Mouse (Mus musculus) forebrain, embryonic 14.5 days (tissue): ENCODE data around the gene Ltf. TPM values are rescaled to one million over a fixed set of nuclear protein-coding genes. Genes with fewer than 3 reads are reported as not detected.

Experiments used
- ATAC-seq: fragments of 200-750 bp; cut with Nextera tagmentation; 2 replicates; pipeline ENCODE4 v1.8.0; 2017; ENCODE audit warnings: mild to moderate bottlenecking, moderate library complexity
- DNase-seq: peaks from one replicate; pipeline ENCODE4 v3.0.0-alpha.2; 2015; ENCODE audit warnings: low spot score
- H3K27ac ChIP-seq: fragments of 300-500 bp; sonication (generic); 2 replicates; pipeline ENCODE4 v1.5.1; 2014; ENCODE audit warnings: low read depth, mild to moderate bottlenecking, control low read depth, low read length, moderate library complexity
- H3K27me3 ChIP-seq: fragments of 300-500 bp; sonication (generic); replicated peaks from 2 replicates; pipeline ENCODE4 v1.6.1; 2014; ENCODE audit warnings: low read length, control low read depth, mixed read lengths; ENCODE audit not compliant: control insufficient read depth, insufficient read depth
- H3K36me3 ChIP-seq: fragments of 300-500 bp; sonication (generic); 2 replicates; pipeline ENCODE4 v1.6.1; 2014; ENCODE audit warnings: low read length, control low read depth; ENCODE audit not compliant: control insufficient read depth, insufficient read depth
- H3K4me1 ChIP-seq: fragments of 300-500 bp; sonication (generic); 2 replicates; pipeline ENCODE4 v1.6.1; 2014; ENCODE audit warnings: antibody characterized with exemption, low read length, control low read depth; ENCODE audit not compliant: control insufficient read depth, insufficient read depth
- H3K4me2 ChIP-seq: fragments of 300-500 bp; sonication (generic); 2 replicates; pipeline ENCODE4 v1.6.1; 2014; ENCODE audit warnings: mild to moderate bottlenecking, control low read depth, low read length
- H3K4me3 ChIP-seq: fragments of 300-500 bp; sonication (generic); 2 replicates; pipeline ENCODE4 v1.5.1; 2014; ENCODE audit warnings: low read depth, low read length, control low read depth
- H3K9ac ChIP-seq: fragments of 300-500 bp; sonication (generic); 2 replicates; pipeline ENCODE4 v1.6.1; 2014; ENCODE audit warnings: mild to moderate bottlenecking, low read length, control low read depth, moderate library complexity
- H3K9me3 ChIP-seq: fragments of 300-500 bp; sonication (generic); replicated peaks from 2 replicates; pipeline ENCODE4 v1.6.1; 2016; ENCODE audit warnings: low read length, control low read depth, mixed read lengths; ENCODE audit not compliant: control insufficient read depth
- WGBS: fragments of 180-500 bp; shearing (Covaris S2); extraction: QIAGEN DNeasy Blood & Tissue Kit; methylation state at CpG from one replicate; pipeline ENCODE4 v1.1.7; 2014; 5-methylcytosine and 5-hydroxymethylcytosine counted together
- polyA plus RNA-seq: library from polyadenylated mRNA; unstranded; fragments of >200 nt; fragmentation: Nextera tagmentation; extraction: Ambion mirVana; gene quantifications from 2 replicates; pipeline ENCODE4 v1.2.1, GENCODE M21; 2014

Ltf gene
- polyA plus RNA-seq, 1 experiment from 2014 or later = 0.42 TPM

DNA sequence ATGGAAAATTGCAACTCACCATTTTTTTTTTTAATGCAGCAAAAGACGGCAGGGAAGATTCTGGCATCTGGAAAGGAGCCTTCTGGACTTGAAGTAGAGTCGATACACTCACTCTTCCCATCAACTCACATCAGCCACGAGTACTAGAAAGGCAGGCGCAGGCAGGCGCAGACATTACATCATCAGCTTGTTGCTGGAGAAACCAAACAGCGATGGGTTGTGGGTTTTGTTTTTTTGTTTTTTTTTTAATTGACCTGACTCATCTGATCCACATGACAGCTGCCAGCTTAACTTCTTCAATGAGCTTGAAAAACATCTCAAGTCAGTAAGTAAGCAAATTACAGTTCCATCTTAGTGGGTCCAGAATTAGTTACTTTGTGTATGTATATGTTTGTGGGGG is 67.1 kb downstream of the Ltf start:
- no peak for ATAC-seq
- Histone ChIP-seq H3K4me3 (no peak overlapping the region), H3K27me3 (no peaks in the 10 kb centered on the region), H3K9ac (no peak overlapping the region), H3K27ac (no peak overlapping the region), H3K4me1 (0 out of 2 replicates have a peak, but pooled peaks cover 2% of the 10 kb centered on the region), H3K9me3 (no peaks in the 10 kb centered on the region), H3K4me2 (no peak overlapping the region), H3K36me3 (no peaks in the 10 kb centered on the region)
- 54% methylated on average over 6 of the region's 6 CpGs for WGBS
- no peak for DNase-seq

DNA sequence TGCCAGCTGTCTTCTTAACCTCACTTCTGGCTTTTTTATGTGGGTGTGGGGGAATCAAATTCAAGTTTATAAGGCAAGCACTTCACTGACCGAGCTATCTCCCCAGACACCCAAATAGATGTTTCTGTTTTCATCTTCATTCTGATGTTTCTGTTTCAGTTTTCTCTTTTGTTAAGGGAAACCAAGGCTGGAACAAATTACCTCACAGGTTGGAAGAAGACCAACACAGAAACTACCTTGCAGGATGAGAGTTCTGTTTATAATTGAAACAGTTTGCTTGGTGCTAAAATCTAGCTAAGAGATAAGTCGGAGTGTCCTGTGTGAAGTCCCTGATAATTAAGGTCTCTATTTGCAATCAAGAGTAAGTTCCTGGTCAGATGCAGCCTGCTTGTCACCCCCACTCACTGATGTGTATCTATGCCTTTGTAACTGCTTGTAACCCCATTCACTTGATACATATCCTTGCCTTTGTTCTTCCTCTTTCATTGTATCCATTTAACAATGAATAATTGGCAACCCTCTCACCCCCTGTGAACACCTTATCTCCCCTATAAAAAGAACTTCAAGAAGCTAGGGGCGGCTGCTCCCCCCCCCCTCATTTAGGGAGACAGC is 68.0 kb downstream of the Ltf start:
- no peak overlapping the region for H3K4me3 ChIP-seq
- no peak for DNase-seq
- WGBS = 24% methylated on average over 3 of the region's 3 CpGs
- ATAC-seq = no peak
- H3K9ac ChIP-seq = no peak overlapping the region
- H3K4me1 ChIP-seq = 0 out of 2 replicates have a peak, but pooled peaks cover 2% of the 10 kb centered on the region
- no peaks in the 10 kb centered on the region for H3K36me3 ChIP-seq
- no peaks in the 10 kb centered on the region for H3K27me3 ChIP-seq
- H3K27ac ChIP-seq = no peak overlapping the region
- no peaks in the 10 kb centered on the region for H3K9me3 ChIP-seq
- no peak overlapping the region for H3K4me2 ChIP-seq

DNA sequence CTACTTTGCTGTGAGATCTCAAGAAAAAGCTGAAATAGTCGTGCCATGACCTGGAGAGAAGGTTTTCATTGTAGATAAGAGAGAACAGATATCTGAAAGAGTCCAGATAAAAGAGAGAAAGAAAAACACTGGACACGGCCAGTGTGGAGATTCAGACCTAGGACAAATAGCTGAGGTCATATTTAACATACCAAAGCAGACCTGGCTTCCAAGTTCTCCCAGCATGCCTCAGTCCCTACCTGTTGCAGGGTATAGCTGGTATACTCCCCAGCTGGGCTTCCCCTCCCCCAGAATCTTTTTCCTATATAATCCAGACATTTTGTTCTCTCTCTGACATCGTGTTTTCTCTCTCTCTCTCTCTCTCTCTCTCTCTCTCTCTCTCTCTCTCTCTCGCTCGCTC is 68.9 kb downstream of the Ltf start:
- no peak for ATAC-seq

DNA sequence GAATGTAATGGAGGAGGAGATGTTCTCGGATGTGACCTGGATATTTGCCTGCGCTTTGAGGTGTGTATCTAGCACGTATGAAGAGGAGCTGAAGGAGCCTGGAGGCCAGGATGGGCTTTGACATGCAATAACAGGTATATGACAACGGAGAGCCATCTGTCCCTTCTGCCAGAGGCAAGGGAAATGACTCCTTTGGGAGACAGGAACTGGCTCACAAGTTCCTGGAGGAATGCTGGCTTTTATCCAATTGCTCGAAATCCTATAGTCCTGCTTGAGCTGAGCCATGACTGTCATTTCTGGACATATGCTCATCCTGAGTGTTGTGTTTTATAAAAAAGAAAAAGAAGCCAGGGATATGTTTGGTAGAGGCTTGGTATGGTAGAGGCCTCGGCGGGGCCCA is 69.8 kb downstream of the Ltf start:
- WGBS = 41% methylated on average over 7 of the region's 7 CpGs
- Histone ChIP-seq H3K27me3 (no peaks in the 10 kb centered on the region), H3K27ac (no peak overlapping the region), H3K9me3 (no peaks in the 10 kb centered on the region), H3K4me2 (no peak overlapping the region), H3K4me3 (no peak overlapping the region), H3K4me1 (0 out of 2 replicates have a peak, but pooled peaks cover 2% of the 10 kb centered on the region), H3K9ac (no peak overlapping the region), H3K36me3 (no peaks in the 10 kb centered on the region)
- no peak for ATAC-seq
- DNase-seq = no peak

More for the DNA sequence above, 68.9 kb downstream of the Ltf start:
- H3K4me3 ChIP-seq = no peak overlapping the region
- 0 out of 2 replicates have a peak, but pooled peaks cover 2% of the 10 kb centered on the region for H3K4me1 ChIP-seq
- no peak overlapping the region for H3K9ac ChIP-seq
- no peaks in the 10 kb centered on the region for H3K36me3 ChIP-seq
- no peak overlapping the region for H3K27ac ChIP-seq
- no peak overlapping the region for H3K4me2 ChIP-seq
- H3K9me3 ChIP-seq = no peaks in the 10 kb centered on the region
- no peak for DNase-seq
- no peaks in the 10 kb centered on the region for H3K27me3 ChIP-seq
- 10% methylated on average over 5 of the region's 5 CpGs for WGBS

Other genes starting within 250 kb of the Ltf start
- gene Prss42, start 221.1 kb upstream of the Ltf start, polyA plus RNA-seq = not detected in 2 replicates
- not detected in 2 replicates for gene Prss44, start 205.3 kb upstream of the Ltf start, polyA plus RNA-seq
- gene Prss43, start 192.6 kb upstream of the Ltf start, polyA plus RNA-seq = not detected in 2 replicates
- 0.38 TPM in 1 of 2 replicates, not detected in the other for gene Prss45, start 184.7 kb upstream of the Ltf start, polyA plus RNA-seq
- gene Prss46, start 174.8 kb upstream of the Ltf start, polyA plus RNA-seq = not detected in 2 replicates
- not detected in 2 replicates for gene Prss50, start 161.3 kb upstream of the Ltf start, polyA plus RNA-seq
- gene Als2cl, start 139.4 kb upstream of the Ltf start, polyA plus RNA-seq = 0.54 and 0.62 TPM in 2 replicates
- 0.30 and 0.40 TPM in 2 replicates for gene Tmie, start 139.2 kb upstream of the Ltf start, polyA plus RNA-seq
- gene Fam240a, start 102.4 kb upstream of the Ltf start, polyA plus RNA-seq = not detected in 2 replicates
- not detected in 2 replicates for gene Tdgf1, start 73.1 kb upstream of the Ltf start, polyA plus RNA-seq
- gene Lrrc2, start 67.7 kb upstream of the Ltf start, polyA plus RNA-seq = 0.33 and 0.37 TPM in 2 replicates
- not detected in 2 replicates for gene Rtp3, start 28.7 kb upstream of the Ltf start, polyA plus RNA-seq
- gene Ccrl2, start 38.2 kb downstream of the Ltf start, polyA plus RNA-seq = 1.3 and 1.4 TPM in 2 replicates
- gene Lrrfip2, start 98.3 kb downstream of the Ltf start, polyA plus RNA-seq = 41.9 and 45.2 TPM in 2 replicates